Mouse (Mus musculus): ENCODE data around the gene Atg2b.

DNA sequence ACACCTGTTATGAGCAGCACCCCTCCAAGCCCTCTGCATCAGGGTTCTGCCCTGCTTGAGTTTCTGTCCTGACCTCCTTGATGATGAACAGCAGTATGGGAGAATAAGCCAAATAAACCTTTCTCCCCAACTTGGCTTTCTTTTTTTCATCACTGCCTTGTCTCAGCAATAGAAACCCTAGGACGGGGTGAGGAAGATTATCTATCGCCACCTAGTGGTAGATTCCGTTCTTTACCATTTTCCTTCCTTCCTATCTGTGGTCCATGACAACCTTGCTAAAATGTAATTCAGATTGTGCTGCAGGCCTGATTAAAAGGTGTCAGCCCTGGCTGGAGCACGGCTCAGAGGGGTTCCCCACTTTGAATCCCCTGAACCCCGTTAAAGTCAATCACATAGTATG is 37.6 kb upstream of the Atg2b start:
- TF ChIP-seq CTCF (IDR thresholded peaks at IDR 0.05; ENCODE audit: low read depth, low read length), result peak; percentile 37
- TF ChIP-seq POLR2A (IDR thresholded peaks at IDR 0.05; ENCODE audit: insufficient read depth, low read length), result no peak
